In genomic region chr10:80552364-80552763, GRCm38 (mm10) we compare ENCODE assay signal across 20 mouse cellular contexts. TPM values are rescaled to one million over a fixed set of nuclear protein-coding genes. Genes with fewer than 3 reads are reported as not detected.
DNase-seq lines count a peak whose midpoint lies in the region; ATAC-seq lines count a peak whose summit lies in the region.
"Had no signal": no experiment of that assay in that cellular context is flagged by ENCODE, and none has a peak within 500 bp of the region (broad histone marks: within the 10 kb centered on the region; RNA-seq: fewer than 3 reads in every experiment).

No protein-coding gene starts in this region.

- H3K36me3 ChIP-seq in liver, embryonic 11.5 days (ENCODE audit: control insufficient read depth, insufficient read depth, low read length), result peaks cover 12% of the 10 kb centered on the region
- H3K36me3 ChIP-seq in liver, embryonic 15.5 days (replicated peaks), result peaks cover 36% of the 10 kb centered on the region

- peak; percentile 60 for DNase-seq in testis, postnatal 10 days (ENCODE audit: low spot score)
- no peak for DNase-seq in testis, postnatal 14 days (ENCODE audit: low spot score)
- DNase-seq in liver, embryonic 11.5 days (ENCODE audit: low spot score), result no peak
- DNase-seq in cerebellum, postnatal 4 days (ENCODE audit: low spot score in 2 of 2), result no peak
- DNase-seq in gastrocnemius, postnatal 25 days, result no peak
- DNase-seq in kidney, postnatal 4 days, result no peak
- DNase-seq: adrenal gland, postnatal 10 days; cerebellum, adult 11 months; cerebellum, adult 8-10 months; cerebellum, postnatal 14 days; heart, adult 2 months had no signal

- no peak overlapping the region; the same call in 1 of the 2 replicates for H3K27ac ChIP-seq in liver, embryonic 11.5 days (ENCODE audit: low read depth, low read length)
- H3K27ac ChIP-seq in liver, embryonic 15.5 days (replicated peaks), result peak overlapping the region; percentile 96
- H3K27ac ChIP-seq: embryonic facial prominence, embryonic 12.5 days; forebrain, embryonic 13.5 days; heart, adult 2 months; hindbrain, embryonic 10.5 days; hindbrain, embryonic 14.5 days had no signal

- H3K4me3 ChIP-seq in liver, embryonic 11.5 days (ENCODE audit: low read depth, low read length), result no peak overlapping the region
- H3K4me3 ChIP-seq in liver, embryonic 15.5 days (replicated peaks), result no peak overlapping the region
- H3K4me3 ChIP-seq: embryonic facial prominence, embryonic 12.5 days; forebrain, embryonic 13.5 days; heart, adult 2 months; heart, embryonic 12.5 days; hindbrain, embryonic 10.5 days had no signal

- no peak overlapping the region for H3K4me2 ChIP-seq in liver, embryonic 11.5 days
- H3K4me2 ChIP-seq in liver, embryonic 15.5 days, result 0 out of 2 replicates have a peak overlapping the region, but pooled peaks have one; percentile 3
- H3K4me2 ChIP-seq: embryonic facial prominence, embryonic 12.5 days; forebrain, embryonic 13.5 days; heart, embryonic 12.5 days; hindbrain, embryonic 14.5 days had no signal

- ATAC-seq in liver, embryonic 11.5 days (replicated peaks; ENCODE audit: low FRiP score), result no peak
- ATAC-seq in liver, embryonic 15.5 days (ENCODE audit: insufficient read depth), result no peak
- ATAC-seq: forebrain, embryonic 13.5 days had no signal

- WGBS in liver, embryonic 11.5 days, result 63% methylated on average over 9 of the region's 9 CpGs
- WGBS in liver, embryonic 15.5 days (ENCODE audit: insufficient replicate concordance), result 49% methylated on average over 9 of the region's 9 CpGs

- no peaks in the 10 kb centered on the region for H3K9me3 ChIP-seq in liver, embryonic 11.5 days (ENCODE audit: control insufficient read depth, low read length)
- H3K9me3 ChIP-seq in liver, embryonic 15.5 days (replicated peaks), result no peaks in the 10 kb centered on the region
- H3K9me3 ChIP-seq: embryonic facial prominence, embryonic 12.5 days; forebrain, embryonic 13.5 days; heart, embryonic 12.5 days; hindbrain, embryonic 10.5 days had no signal

- peak overlapping the region; percentile 18; the same call in 1 of the 2 replicates for H3K9ac ChIP-seq in liver, embryonic 11.5 days (ENCODE audit: low read depth, low read length)
- H3K9ac ChIP-seq in liver, embryonic 15.5 days, result peak overlapping the region; percentile 61; the same call in 1 of the 2 replicates
- H3K9ac ChIP-seq: embryonic facial prominence, embryonic 12.5 days; forebrain, embryonic 13.5 days; heart, embryonic 12.5 days; hindbrain, embryonic 14.5 days had no signal

- no peaks in the 10 kb centered on the region for H3K27me3 ChIP-seq in liver, embryonic 11.5 days (replicated peaks; ENCODE audit: control insufficient read depth, insufficient read depth, low read length)
- no peaks in the 10 kb centered on the region for H3K27me3 ChIP-seq in liver, embryonic 15.5 days
- H3K27me3 ChIP-seq: CH12.LX; embryonic facial prominence, embryonic 12.5 days; forebrain, embryonic 13.5 days; heart, embryonic 12.5 days had no signal

- peaks cover 40% of the 10 kb centered on the region for H3K4me1 ChIP-seq in liver, embryonic 11.5 days (replicated peaks; ENCODE audit: control insufficient read depth, insufficient read depth, low read length)
- peaks cover 71% of the 10 kb centered on the region for H3K4me1 ChIP-seq in liver, embryonic 15.5 days (replicated peaks)
- H3K4me1 ChIP-seq: embryonic facial prominence, embryonic 12.5 days had no signal

RNA-seq across cellular contexts. Expression of gene Rexo1, which starts 9.0 kb away (rescaled TPM):
- polyA plus RNA-seq in liver, embryonic 11.5 days (2014; fragmentation: Nextera tagmentation; extraction: Ambion mirVana), result 31.8 and 33.4 TPM in 2 replicates
- 12.8 and 15.6 TPM in 2 replicates for polyA plus RNA-seq in liver, embryonic 15.5 days (2015; fragmentation: Nextera tagmentation; extraction: Ambion mirVana)
- 1 to 10 TPM; 8.4 to 9.3 TPM for total RNA-seq in gastrocnemius, postnatal 25 days (2021)

RNA-seq across cellular contexts. Expression of gene Atp8b3, which starts 13.4 kb away (rescaled TPM):
- 0.12 and 0.23 TPM in 2 replicates for polyA plus RNA-seq in liver, embryonic 11.5 days (2014; fragmentation: Nextera tagmentation; extraction: Ambion mirVana)
- 0.02 TPM in 1 of 2 replicates, not detected in the other for polyA plus RNA-seq in liver, embryonic 15.5 days (2015; fragmentation: Nextera tagmentation; extraction: Ambion mirVana)
- total RNA-seq in gastrocnemius, postnatal 25 days (2021), result not detected
- total RNA-seq: gastrocnemius, adult 8-10 months; heart, adult 2 months; heart, postnatal 25 days had no signal

RNA-seq across cellular contexts. Expression of gene Klf16, which starts 24.8 kb away (rescaled TPM):
- polyA plus RNA-seq in liver, embryonic 11.5 days (2014; fragmentation: Nextera tagmentation; extraction: Ambion mirVana), result 10.0 and 11.4 TPM in 2 replicates
- 11.7 and 12.1 TPM in 2 replicates for polyA plus RNA-seq in liver, embryonic 15.5 days (2015; fragmentation: Nextera tagmentation; extraction: Ambion mirVana)
- total RNA-seq in gastrocnemius, postnatal 25 days (2021), result 1 to 10 TPM; 1.2 to 2.0 TPM

RNA-seq across cellular contexts. Expression of gene Abhd17a, which starts 37.8 kb away (rescaled TPM):
- polyA plus RNA-seq in liver, embryonic 11.5 days (2014; fragmentation: Nextera tagmentation; extraction: Ambion mirVana), result 89.7 and 96.5 TPM in 2 replicates
- 50.8 and 62.8 TPM in 2 replicates for polyA plus RNA-seq in liver, embryonic 15.5 days (2015; fragmentation: Nextera tagmentation; extraction: Ambion mirVana)
- total RNA-seq in gastrocnemius, postnatal 25 days (2021), result 10 to 100 TPM; 53.8 to 58.8 TPM

RNA-seq across cellular contexts. Expression of gene Scamp4, which starts 50.3 kb away (rescaled TPM):
- polyA plus RNA-seq in liver, embryonic 11.5 days (2014; fragmentation: Nextera tagmentation; extraction: Ambion mirVana), result 93.9 and 94.3 TPM in 2 replicates
- polyA plus RNA-seq in liver, embryonic 15.5 days (2015; fragmentation: Nextera tagmentation; extraction: Ambion mirVana), result 41.9 and 45.3 TPM in 2 replicates
- 10 to 100 TPM; 14.3 to 18.4 TPM for total RNA-seq in gastrocnemius, postnatal 25 days (2021)
